Mouse (Mus musculus) layer of hippocampus, adult 9-11 months (tissue): ENCODE data around the gene Nisch.
A peak's percentile ranks its signal among the peaks of the same experiment; 100 is the strongest.

ENCODE experiments used
- DNase-seq: peaks from one replicate; pipeline ENCODE4 v3.0.0; 2022

Gene Nisch

DNA sequence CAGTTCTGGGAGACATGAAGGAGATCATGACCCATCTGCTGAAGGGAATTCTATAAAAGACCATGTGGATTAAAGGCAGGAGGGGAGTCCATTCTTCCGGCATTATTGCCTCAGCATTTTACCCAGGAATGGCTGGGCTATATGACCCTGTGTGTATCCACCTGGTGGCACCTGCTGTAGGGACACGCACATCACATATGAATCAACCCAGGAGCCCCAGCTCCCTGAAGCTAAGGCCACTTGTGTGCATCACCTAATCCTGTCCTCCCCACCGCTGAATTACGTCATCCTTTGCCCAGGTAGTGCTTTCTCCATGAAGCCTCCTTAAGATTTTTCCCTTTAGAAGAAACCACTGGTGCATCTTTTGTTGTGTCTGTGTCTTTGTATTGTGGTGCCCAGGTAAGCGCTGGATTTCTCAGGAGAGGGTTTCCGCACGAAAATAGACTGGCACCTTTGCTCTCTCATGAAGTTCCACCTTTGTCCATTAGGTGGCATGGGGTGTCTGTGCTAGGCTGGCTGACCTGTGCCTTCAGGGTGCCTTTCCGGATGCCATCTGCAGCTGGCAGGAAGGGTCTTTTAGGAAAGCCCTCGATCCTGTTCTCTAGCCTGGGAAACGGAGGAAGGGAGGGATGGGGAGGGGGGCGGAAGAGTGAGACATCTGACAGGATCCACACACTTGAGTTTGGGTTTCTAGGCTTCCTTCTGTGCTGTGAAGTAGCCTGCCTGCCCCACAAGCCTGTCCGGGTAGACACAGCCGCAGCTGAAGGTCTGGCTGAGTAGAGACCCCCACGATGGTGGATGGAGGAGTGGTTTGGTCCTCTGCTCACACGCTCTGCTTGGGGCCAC is 1.4 kb downstream of the Nisch start:
- peak; percentile 41 for DNase-seq

DNA sequence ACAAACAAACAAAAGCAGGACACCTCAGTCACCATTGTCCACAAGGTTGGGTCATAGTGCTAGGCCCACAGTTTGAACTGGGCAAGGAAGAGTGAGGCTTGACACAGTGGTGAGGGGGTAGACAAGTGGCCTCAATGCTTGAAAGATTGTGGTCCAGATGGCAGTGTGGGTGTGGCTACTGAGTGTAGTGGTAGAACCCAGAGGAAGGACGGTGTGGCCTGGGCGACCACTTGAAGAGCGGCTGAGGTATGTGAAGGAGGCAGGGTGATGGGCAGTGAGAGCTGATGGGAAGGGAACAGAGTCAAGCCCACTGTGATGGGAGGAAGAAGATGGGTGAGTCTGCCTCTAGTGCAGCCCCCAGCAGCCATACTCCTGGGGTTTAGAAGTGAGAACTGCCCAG is 2.1 kb downstream of the Nisch start:
- no peak for DNase-seq

DNA sequence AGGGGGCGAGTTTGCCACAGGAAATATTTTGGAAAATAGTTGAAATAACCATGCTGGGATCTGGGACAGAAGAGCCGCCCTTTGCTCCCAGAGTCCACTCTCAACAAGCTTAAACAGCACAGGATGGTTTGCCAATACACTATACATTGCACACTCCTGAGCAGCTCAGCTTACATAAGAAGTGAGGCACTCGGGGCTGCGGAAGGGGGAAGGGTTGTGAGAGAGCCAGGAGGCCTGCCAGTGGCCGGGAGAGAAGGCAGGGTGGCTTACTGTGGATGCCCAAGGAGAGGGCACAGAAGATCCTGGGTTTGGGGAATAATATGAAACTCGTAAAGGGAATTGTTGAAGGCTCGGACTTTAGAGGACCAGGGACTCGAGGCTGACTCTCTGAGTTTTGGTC is 2.9 kb downstream of the Nisch start:
- no peak for DNase-seq

DNA sequence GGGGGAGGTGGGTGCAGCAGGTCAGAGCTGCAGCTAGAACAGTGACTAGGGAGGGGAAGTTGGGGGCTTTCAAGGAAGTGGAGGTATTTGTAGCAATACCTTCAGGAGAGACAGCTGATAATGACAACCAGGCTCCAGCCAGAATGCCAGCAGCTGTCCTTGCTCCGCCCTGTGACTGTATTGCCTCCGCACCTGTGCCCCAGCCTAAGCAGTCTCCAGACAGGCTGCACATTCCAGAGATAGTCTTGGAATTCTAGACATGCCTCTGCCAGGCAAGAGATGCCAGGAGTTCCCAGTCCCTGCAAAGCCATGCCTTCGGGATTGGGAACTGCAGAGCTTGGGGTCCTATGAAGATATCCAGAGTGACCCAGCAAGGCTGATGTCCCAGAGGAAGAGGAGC is 4.2 kb downstream of the Nisch start:
- no peak for DNase-seq

DNA sequence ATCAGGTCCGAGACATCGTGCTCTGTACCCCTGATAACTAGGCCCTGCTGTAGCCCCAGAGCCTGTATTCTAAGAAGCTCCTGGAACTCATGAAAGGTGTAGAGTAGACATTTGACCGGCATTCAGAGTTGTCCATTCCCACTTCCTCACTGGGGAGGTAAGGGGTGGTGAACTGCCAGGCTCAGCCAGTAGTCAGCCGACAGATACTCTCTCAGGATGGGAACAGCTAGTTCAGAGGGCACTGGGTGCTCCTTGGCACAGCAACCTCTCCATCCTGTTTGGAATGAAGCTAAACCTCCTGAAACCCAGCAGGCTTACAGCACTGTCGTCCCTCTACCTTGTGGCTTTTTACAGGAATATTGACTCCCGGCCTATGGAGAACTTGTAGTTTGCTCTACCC is 4.9 kb downstream of the Nisch start:
- DNase-seq = no peak

DNA sequence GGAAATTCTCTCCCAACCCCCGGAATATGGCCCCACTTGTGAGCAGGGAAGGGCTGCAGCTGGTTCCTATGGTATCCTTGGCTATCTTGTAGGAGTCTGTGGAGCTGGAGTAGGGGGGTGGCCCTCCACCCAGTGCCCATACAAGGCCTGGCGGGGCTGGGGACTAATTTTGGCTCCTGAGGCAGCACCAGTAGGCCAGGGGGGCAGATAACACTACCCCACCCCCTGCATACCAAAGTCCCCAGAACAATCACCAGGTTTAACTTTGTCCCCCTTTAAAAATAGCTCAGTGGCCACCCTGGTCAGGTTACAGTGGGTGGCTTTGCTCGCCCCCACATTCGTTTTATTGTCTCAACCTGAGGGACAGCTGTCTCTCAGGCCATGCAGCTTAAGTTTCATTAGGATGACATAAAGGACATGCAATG is 7.6 kb downstream of the Nisch start:
- DNase-seq = no peak

DNA sequence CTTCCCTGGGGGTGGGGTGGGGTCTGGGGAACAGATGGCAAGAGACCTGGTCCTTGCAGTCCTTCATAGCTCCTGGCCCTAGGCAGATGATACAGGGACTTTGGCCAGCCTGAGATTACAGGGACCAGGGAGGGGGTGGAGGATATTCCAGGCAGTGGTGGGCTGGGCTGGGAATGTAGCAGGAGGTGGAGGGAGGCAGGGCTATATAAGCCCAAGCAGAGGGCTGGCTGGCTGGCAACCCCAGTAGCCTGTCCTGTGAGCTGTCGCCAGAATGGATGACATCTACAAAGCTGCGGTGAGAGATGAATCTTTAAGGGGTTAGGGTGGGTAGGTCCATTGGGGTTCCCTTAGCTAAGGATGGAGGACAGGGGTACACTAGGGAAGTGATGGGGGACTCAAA is 8.7 kb downstream of the Nisch start, which contains the start of gene Tnnc1:
TSS of gene Tnnc1 (plus strand) at position 229 of the 400 bp plus-strand sequence.
- no peak for DNase-seq

DNA sequence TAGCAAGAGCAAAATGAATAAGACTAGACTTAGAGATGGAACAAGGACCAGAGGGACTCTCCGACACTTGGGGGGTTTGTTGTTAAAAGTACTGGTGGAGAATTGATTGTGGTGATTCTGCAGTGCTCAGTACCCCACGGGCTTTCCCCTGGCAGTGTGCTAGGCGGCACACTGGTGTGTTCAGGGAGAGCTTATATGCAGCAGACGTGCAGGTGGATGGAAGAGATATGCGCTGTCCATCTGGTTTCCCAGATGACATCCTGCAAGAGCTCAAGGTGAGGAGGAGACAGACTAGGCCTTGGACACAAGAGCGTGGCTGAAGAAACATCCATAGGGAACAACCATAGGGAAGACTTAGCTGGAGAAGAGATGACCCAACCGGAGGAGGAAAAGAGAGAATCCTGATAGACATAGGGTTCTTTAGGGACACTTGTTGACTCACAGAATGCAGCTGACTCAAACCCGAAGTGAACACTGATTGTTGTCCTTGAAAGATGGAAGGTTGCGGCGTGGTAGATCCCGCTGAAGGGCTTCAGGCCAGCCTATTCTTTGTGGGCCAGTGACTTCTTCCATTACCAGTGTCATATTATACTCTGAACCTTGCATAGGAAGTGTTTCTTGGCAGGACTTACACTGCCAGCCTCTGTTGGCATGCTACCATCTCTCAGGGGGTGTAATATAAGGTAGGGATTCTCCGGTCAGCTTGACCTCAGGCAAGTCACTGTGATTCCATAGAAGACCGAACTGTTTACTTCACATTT is 9.5 kb downstream of the Nisch start:
- DNase-seq = no peak

DNA sequence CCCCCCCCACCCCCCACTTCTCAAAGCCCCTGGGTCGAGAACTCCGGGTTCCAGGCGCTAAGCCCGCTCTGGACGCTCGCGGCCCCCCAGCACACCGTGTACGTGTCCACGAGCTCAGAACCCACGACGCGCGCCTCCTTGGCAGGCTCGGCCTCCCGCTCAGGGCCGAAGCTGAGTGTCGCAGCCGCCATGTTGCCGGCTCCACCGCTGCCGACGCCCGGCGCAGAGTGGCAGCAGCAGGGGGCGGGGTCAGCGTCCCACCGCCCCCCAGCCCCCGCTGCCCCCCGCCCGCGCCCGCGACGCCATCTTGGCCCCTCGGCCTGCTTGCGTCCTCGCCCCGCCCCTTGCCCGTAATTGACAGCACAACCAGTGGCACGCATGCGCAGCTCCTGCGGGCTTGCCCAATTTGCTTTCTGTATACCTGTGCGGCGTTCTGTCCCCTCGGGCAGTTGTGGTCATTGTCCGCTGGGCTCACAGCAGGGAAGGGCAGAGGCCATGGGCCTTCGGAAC is 10.2 kb downstream of the Nisch start:
- DNase-seq = peak; percentile 95

DNA sequence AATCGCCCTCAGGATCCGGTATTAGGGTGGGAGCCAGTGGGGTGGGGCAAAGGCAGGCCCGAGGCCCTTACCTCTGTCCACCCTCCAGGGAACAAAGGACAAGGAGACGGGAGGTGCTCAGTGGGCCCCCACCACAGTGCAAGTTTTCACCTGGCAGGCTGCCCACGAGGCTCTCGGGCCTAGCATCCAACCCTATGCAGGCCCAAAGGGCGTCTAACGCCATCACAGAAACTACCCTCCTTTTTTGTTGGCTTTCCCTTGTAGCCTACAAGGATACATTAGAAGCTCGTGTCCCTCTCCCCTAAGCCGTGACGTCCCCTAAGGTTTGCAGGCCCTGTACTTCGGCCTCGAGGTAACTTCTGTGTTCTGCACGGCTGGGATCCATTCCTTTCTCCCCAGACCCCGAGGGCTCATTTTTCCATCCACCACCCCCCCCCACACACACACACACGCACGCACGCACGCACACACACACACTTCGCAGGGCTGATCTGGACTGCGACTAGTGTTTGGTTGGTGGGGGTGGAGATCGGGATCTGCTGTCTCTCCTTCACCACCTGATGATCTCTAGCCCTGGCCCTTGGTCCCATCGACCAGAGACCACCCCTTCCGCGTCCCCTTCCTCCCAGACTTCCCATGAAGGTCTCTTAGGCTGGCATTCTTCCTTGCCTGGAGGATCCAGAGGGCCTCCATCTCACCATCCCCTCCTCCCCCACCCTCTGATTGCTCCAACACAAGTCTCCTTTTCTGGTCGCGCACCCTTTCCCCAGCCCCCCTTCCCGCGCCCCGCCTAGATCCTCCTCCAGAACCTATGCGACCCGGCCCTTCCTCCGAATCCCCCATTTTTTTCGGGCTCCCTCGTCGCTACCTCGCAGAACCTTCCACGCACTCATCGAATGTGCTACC is 10.9 kb downstream of the Nisch start:
- DNase-seq = peak; percentile 61

DNA sequence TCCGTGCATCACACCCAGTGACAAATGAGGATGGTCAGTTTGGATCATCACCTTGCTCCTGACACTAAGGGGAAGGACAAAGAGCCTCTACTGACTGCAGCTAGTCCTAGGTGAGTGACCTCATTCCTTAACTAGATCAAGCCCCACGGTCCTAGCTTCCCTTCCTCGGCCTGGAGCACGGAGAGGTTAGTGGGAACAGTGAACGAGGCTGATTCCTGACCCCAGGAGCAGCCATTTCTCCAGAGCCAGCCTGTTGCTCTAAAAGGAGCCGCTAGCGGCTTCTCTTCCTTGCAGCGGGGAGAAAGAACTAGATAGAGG is 11.5 kb downstream of the Nisch start:
- DNase-seq = no peak

DNA sequence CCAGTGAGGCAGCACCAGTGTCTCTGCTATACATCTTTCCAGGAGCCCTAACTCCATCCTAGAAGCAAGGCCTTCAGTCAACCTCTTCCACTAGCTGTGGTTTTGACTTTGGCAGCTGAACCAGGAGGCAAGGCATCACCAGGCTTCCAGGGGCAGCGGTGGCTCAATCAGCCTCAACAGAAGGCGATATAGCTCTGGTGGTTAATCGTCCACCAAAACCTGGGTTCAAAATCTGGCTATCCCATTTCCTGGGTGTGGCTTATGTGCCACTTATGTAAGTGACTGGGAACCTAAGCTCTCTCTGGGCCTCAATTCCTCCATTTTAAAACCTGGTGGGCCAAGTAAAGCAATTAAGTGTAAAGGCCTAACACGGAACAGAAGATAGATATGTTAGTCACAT is 11.9 kb downstream of the Nisch start:
- DNase-seq = no peak

DNA sequence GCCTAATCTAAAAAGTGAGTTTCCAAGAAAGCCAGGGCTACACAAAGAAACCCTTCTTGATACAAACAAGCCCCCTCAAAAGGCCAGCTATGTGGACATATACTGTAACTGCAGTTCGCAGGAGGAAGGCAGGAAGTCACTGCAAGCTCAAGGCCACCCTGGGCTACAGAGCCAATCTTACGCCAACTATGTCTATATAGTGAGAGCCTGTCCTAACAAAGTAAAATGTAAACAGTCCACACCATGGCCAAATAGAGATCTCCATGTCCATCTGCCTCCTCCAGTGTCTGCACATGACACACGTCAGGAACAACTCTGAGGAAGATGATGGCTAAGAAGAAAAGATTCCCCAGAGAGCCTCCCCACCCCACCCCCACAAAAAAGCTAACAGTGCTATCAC is 16.7 kb downstream of the Nisch start:
- no peak for DNase-seq

DNA sequence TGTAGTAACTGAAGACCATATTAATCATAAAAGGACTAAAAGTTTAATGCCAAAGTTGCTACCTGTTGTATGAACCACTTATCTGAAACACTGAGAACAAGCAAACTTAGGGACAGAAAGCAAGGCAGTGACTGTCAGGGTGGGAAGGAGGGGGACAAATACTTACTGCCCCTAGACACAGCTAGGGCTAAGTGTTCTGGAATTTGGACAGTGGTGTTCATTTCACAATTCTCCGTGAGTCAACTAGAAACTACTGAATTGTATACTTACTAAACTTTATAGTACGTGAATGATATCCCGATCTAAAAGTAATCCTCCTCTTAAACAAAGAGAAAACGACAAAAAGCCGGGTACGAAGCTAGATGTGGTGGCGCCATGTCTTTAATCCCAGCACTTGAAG is 17.1 kb downstream of the Nisch start:
- no peak for DNase-seq

DNA sequence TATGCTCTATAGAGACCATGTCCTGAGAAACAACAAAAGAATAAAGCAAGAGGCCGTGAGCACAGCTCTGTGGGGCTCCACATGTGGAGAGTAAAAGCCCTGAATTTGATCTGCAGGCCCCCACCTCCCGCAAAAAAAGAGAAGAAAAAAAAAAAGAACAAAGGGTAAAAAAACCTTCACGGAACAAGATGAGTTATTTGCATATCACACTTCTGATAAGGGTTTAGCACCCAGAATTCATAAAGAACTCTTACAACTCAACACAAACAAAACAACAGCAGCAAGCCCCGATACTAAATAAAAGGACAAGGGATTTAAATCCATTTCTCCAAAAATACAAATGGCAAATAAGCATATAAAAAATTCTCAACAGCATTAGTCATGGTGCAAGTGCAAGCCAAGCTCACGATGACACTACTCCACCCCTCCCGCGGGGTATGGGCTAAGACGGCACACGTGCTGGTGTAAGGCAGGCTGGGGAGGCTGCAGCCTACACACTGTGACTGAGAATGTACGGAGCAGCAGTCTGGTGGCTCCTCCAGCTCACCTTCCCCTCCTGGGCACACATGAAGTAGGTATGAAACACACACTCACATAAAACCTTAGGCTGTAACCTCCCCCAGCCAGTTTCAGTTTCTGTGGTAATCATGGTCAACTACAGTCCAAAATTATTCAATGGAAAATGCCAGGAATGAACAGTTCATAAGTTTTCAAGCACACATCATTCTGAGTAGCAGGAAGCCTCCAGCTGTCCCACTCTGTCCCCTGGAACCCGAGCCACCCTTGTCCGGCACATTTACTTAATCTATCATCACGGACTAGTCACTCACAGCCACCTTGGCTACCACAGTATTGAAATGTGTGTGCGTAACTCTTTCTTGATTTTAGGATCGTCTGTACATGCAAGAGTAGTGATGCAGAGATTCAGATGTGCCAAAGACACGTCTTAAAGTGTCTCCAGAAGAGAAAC is 18.9 kb downstream of the Nisch start:
- peak; percentile 56 for DNase-seq

DNA sequence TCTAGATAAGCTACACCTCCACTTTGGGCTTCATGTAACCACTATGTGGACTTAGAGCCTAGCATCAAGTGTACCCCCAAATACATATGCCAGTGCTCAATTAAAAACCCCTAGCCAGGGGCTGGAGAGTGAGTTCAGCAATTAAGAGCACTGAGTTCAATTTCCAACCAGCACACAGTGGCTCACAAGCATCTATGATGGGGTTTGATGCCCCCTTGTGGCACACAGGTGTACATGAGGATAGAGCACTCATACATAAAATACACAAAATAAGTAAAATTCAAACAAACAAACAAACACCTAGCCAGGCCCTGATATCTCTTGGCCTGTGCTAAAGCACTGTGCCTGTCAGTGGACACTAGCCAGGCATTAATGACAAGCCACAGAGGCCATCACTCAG is 20.8 kb downstream of the Nisch start:
- DNase-seq = no peak

DNA sequence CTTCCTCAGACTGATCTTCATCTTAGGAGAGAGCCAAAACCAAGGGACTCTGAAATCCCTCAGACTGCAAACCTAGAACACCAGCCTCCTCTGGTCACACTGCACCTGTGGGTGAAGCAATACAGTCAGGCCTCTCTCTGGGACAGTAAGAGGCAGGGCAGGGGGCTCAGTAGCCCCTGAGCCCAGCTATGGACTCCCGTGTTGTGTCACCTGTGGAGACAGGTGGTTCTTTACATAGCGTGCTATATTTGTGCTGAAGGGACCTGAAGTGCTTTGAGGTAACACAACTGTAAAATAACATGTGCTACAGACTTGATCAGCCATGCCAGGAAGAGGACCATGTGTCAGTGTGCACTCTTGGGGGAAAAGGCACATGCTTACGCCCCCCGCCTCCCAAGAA is 21.2 kb downstream of the Nisch start:
- DNase-seq = no peak

DNA sequence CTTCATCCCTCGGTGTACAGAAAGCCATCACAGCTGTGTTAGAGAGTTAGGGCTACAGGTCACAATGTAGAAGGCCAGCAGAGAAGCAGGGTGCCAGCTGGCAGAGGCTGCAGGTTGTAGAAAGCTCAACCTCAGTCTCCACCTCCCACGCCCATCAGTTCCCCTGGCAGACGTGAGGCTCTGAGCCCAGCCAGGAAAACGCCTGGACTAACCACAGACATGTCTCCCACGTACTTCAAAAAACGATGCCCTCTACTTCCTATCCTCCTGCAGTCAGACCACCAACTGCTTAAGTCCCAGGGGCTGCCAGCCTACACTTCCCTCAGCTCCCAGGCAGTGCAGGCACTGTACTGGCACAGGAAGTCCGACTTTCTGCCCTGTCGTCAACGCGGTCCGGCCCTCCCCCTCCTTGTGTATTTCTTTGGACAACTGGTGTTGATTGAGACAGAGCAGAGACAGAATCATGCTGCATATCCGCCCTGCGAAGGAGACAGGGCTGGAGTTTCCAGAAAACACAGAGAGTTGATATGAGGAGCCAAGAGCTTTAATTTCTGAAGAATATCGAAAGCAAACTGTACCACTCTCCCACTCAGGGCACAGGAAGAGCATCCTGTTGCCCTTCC is 21.7 kb downstream of the Nisch start:
- DNase-seq = peak; percentile 56

DNA sequence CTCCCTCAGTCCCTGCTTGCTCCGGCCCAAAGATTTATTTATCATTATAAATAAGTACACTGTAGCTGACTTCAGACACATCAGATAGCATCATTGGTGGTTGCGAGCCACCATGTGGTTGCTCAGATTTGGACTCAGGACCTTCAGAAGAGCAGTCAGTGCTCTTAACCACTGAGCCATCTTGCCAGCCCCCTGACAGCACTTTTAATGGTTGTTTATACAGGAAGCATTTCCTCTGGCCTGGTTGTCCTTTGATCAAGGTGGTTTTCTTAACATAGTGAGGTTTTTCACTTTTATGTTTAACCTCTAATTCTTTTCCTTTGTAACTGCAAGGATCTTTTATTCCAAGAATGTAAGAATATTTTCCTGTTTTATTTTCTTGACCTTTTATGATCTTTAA is 22.3 kb downstream of the Nisch start:
- no peak for DNase-seq

DNA sequence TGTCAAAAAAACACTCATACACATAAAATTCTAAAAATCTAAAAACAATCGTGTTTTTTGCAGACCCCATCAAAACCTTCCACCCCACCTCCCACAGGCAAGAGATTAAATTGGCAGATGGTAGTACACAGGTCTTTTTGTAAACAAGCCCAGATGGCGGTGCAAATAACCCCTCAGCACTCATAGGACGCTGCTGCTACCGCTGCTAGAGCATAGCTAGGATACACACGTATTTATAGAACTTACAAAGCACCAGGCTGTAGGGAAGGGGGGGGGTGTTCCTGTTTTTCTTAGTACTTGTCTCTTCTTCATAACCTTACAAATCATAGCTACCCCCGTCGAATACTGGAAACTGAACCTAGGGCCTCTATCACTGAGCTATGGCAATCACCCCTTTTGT is 23.0 kb downstream of the Nisch start:
- peak; percentile 61 for DNase-seq

DNA sequence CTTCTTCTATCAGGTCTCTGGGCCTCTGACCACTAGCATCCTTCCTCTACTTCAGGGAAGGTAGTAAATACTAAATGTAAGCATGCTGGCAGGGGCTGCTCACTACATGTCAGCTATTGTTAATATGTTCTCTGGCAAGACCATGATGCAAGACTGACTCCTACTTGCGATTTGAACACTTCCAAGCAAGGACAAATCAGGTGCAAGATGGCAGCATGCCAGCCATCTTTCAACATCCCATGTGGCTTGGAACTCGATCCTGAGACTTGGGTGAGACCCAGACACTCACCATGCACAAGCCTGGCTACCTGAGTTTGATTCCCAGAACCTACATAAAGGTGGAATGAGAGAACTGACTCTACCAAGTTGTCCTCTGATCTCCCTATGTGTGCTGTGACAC is 24.8 kb downstream of the Nisch start:
- no peak for DNase-seq

DNA sequence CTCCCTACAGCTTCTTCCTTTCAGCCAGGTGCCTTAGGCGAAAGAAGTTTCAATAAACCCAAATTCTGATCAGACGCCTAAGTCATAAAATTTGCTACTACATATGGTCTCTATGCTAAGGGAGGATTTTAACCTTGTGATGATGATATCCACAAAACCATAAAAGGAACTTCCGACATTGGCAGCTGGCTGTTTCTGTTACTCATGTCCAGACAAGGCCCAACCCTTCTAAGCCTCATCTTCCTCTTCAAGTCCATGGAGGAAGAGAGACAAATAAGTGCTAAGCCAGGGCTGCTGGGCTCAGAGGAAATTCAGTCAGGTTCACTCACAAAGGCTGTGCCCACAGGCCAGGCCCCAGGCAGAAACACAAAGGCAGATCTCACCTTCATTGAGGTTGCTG is 27.4 kb downstream of the Nisch start:
- no peak for DNase-seq
